Mouse (Mus musculus) cerebellum, postnatal 36 days (tissue): ENCODE results near the gene Ints6.

Source experiments
- DNase-seq, 2 experiments: peaks; one replicate each; pipeline ENCODE4 v3.0.0; 2021 to 2022; ENCODE audit warnings: mixed read lengths in 2 of 2

Ints6 gene

DNA sequence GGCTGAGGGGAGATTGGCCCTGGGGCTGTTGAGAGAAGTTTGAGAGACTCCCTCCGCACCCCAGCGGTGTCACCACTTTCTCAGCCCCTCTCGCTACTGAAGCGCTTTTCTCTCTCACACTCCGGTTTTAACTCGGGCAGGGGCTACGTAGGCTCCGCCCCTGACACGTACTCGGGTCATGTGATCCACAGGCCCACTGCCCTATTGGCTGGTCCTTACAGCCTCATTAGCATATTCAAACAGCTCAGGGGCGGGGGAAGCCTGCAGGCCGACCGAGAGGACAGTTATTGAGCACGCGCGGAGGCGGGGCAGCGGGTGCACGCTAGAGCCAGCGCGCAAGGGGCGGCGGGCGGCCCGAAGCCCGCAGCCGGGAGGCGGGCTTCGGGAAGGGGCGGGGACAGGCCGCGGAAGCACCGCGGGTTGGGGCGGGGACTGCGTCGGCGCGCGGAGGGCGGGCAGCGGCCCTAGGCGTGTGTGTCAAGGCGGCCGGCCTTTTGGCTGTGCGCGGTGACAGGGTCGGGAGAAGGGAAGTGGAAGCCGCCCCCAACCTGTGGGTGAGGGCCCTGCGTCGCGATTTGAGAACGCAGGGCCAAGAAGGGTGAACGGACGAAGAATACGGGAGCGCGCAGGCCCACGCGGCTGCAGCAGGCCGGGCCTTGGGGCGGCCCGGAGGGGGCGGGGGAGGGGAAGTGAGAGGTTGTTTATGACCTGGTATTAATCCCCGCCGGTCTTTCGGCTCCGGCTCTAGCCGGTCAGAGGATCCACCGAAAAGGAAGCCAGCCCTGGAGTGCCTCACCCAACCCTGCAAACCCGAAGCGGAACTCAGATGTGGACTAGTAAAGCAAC, at the start of gene Ints6:
Gene Ints6 (minus strand): TSS at position 134 of the 846 bp plus-strand sequence.
- peak; percentile 97 to 98 for DNase-seq

DNA sequence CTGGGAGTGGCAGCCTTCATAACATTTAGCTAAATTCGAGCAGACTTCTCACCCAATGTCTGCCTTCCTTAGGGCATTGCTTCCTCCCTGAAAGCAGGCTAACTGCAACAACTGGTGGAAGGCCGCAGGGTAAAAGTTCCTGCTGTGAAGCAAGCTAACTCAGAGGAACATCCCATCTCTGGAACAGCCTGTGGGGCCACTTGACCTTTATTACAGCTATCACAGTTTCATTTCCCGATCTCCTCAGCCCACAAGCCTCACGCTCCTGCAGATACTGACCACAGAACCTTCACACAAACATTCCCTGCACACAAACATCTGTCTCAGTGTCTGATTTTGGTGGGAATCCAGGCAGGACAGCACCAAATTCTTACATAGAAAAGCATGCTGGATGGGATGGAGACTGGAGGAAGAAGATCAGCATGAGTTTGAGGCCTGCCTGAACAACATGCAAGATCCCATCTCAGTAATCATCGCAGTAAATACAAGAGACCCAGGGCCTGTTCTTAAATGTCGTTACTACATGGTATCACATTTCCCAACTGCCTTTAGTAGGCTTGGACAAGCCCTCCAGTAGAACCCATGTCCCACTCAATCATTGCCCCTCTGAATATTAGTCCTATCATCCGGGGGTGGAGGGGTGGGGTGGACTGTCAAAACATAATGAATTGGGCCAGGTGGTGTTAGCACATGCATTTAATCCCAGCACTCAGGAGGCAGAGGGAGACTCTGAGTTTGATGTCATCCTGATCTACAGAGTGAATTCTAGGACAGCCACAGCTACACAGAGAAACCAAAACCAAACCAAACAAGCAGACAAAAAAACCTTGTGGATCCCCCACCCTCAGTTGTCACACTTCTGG, 47.9 kb upstream of the Ints6 start:
- no peak for DNase-seq

DNA sequence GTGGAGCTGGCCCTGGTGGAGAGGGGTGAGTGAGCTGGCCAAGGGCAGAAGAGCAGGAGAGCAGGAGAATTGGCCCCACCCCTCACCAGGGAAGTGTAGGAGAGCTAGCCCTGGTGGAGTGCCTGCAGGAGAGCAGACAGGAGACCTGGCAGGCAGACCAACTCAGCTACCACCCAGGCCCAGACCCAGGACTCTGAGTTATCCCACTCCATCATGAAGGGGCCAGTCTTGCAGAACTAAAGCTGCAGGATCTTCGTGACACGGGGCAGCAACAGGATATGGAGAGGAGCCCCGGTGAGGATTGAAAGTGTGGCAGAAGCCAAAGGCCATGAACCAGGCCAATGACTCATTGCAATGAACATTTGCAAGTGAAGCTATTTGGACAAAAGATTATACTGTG, 46.0 kb upstream of the Ints6 start:
- no peak for DNase-seq

DNA sequence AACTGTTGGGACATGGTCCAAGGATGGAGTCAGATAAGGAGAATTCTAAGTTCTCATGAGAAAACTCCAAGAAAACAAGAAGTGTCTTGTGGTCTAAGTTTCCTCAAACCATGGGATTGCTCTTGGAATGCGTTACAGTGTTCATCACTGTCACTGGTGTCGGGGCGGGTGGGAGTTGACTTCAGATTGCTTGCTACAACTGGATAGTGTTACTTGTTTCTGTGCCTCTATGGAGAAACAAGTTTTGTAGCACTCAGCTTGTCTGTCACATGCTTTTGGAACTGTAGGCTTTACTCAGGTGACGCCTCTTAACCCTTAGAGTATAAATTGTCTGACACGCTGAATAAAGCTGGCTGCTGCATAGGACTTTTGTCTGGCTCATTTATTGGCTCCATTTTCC, 42.2 kb upstream of the Ints6 start:
- no peak for DNase-seq

DNA sequence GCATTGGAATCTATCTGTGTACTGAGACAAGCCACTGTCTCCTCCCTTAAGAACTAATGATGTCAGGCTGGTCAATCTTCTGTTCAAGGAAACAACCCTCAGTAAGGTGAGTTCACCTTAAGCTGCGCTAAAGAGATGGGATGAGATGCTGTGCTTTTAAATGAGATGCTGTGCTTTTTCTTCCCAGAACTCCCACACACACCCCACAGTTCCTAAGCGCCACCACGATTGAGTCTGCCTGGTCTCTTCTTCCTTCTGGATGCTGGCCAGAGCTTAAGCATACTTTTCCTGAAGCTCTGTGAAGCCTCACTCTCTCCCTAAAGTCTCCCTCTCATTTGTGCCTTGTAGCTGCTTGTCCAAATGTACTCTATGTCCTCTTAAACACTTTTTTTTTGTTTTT, 39.8 kb upstream of the Ints6 start:
- no peak for DNase-seq

DNA sequence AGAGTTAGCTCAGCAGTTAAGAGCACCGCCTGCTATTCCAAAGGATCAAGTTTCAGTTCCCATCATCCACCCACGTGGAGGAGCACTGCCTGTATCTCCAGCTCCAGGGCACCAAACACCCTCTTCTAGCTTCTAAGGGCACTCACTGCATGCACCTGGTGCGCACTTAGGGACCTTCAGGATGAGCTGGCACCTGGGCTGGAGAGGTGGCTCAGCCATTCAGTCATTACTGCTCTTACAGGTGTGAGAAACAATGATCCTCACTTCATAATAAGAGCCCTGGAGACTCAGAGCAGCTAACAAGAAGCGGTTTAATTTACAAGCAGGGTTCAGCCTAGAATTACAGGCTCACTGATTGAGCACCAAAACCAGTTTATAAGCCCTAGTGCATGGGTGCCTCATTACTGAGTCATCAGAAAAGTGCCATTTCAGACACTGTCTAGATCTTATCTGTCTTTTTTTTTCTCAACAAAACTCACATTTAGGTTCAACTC, 37.7 kb upstream of the Ints6 start:
- no peak for DNase-seq

DNA sequence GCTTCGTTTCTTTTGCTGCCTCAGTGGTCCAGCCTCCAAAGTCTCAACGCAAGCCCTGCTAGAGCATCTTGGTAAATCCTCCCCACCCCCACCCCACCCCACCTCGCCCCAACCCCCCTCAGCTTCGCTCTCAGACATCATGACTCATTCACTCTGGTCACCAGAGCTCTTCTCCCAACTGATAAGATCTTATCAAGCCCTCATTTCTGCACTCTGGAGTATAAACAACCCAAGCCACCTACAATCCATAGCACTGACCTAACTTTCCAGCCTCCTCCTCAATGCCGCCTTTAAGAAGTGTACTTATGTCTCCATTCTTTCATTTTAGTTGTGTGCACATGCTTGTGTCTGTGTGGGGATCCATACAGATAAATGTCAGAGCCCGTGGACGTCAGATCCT, 34.8 kb upstream of the Ints6 start:
- DNase-seq, result no peak

DNA sequence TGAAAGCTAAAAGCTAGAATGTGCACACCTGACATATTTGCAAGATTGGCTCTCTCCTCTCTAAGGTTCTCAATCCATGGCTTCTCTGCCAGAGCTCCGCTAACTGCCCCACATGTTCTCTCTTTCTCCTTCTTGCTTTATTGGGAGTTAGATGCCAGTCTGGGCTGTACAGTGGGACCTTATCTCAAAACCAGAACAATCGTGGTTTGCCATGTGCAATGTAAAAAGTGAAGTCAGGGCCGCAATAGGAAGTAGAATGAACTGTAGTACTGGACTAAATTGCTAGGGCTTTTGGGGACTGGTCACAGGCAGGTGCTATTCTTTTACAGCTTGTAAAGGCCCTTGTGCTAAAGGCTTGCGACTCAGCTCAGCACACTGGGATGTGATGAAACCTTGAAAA, 28.3 kb upstream of the Ints6 start:
- no peak for DNase-seq

DNA sequence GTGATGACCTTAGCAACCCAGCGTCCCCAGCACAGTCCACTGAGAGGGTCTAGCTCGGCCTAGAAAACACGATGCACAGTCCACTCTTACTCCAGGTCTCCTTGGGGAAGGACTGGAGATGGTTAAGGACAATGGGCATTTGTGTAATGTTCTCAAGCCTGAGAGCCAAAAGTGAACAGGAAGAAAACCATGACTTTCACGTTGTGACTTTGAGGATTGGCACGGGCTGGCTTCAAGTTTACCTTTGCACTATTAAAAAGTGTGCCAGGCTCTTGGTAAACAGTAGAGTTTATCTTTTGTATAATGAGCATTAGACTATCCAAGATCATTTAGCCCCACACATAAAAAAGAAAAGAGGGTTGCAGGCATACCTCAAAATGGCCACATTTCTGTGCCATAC, 22.0 kb upstream of the Ints6 start:
- DNase-seq, result no peak

DNA sequence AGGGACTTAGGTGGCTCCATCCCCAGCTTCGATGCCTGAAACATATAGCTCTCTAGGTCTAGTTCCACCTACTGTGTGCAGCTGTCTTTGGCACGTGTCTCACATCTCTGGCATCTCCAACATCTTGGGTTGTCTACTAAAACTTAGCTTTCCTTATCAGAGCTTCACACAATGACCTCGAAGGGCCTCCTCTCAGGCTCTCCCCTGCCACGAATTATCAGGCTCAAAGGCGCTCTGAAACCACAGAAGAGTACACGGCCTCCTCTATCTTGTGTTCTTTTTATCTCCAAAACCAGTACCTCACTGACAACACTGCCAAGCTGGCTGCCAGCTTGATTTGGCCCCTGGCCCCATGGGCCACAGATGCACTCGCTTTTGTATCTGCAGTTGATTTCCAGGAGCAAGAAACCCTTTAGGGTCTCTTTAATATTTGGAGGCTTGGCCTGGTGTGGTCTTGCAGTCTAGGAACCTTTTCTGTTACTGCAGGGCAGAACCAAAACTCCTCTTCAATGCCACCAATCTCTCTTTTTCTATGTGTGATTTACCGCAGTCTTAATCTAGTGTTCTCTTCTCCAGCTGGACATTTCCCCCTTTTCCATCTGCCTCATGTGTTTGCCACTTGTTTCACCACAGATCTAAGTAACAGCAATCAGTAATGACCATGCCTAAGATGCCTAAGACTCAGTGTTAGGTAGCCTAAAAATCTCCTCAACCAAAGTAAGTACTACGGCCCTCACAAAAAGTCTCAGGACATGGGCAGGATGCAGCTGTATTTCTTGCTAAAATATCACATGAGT, 19.7 kb upstream of the Ints6 start:
- no peak for DNase-seq

DNA sequence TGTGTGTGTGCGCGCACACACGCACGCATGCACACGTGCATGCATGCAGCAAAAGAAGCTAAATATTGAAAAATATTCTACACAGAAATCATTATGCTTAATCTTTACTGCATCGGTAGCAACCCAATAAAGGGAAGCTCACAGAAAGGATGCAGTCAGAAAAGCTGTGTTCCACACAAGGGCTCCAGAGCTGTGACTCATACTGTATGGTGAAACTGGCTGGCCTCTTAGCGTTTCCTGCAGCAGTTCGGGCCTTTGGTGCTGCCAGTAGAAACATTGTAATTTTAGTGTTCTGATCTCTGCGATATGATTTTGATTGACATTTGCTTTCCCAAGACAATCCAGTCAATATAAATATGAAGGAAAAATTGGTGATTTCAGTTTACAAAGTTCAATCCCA, 17.1 kb upstream of the Ints6 start:
- no peak for DNase-seq

DNA sequence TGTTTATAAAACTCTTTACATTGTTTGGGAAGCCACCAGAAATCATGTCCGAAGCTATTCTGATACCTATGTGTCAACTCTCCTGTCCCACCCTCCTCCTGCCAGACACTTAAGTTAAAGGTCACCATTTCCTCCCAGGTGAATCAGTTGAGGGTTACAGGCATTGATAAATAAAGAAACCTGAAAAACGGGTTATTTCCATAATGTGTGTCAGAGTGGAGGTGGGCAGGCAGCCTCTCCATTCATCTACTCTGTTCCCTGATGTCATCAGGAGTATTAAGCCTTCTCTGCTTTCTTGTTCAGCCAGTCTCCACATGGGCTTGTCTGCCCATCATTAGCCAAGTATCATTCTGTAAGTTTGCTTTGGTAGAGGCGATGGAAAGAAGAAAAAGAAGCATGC, 14.1 kb upstream of the Ints6 start:
- no peak for DNase-seq

DNA sequence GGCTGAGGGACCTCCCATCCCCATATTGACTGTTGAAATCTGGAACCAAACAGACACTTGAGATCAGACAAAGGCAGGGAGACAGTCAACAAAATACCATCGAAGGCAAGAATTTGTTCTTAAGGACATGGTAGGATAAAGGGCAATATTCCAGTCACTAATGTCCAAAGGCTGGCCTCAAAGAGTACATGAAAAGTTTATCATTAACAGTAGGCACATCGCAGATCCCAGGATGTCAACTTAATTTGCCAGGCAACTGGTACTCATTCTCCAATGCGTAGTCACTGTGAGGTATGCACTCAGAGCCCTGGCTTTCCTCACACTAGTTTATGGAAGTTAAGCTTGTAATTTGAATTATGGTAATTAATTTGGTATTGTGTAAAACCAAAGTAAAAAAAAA, 13.3 kb upstream of the Ints6 start:
- no peak for DNase-seq

DNA sequence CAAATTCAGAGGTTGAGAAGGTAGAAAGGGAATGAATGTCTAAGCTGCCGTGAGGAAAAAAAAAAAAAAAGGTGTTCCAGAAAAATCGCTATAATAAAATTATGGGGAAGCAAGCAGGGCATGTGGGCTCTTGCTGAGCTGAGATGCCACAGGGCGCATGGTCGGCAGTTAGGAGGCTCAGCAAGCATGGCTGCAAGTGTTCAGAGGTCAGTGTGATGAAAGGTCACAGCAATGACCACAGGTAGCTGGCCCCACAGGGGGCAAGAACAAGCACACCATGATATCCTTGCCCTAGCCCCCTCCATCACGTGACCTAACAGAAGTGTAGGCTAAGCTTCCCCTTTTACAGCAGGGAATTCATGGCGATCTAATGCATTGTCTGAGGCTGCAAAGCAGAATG, 12.8 kb upstream of the Ints6 start:
- no peak for DNase-seq

DNA sequence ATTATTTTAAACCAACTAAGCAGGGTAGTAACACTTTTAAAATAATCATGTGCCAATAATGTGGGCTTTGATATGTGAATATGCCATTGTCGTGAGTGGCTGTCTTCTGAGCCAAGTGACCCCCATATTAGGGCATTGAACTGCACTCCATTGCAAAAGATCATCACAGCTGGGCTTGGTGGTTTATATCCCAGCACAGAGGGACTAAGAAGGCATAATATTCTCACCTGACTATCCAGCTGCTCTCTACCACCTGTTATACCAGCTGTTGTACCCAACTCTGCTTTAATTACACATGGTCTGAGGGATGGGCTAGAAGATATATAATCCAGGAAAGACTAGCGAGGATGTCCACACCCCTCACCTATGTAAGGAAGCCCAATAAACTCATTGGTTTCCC, 4.4 kb upstream of the Ints6 start:
- no peak for DNase-seq

DNA sequence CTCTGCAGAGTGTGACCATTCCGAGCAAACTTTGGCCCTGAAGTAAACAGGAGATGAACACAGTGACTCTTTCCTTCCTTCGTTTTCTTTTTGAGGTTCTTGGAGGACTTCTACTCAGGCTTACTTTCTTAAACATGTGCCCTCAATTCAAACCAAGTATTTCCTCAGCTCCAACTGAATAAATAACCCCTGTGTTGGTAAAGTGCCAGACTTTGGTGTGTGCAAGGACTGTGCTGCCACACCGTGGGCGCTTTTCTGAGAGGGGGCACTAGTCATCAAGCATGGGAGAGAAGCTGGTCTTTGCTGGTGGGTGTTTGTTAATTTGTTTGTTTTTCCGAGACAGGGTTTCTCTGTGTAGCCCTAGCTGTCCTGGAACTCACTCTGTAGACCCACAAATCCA, 3.4 kb upstream of the Ints6 start:
- DNase-seq, result no peak

DNA sequence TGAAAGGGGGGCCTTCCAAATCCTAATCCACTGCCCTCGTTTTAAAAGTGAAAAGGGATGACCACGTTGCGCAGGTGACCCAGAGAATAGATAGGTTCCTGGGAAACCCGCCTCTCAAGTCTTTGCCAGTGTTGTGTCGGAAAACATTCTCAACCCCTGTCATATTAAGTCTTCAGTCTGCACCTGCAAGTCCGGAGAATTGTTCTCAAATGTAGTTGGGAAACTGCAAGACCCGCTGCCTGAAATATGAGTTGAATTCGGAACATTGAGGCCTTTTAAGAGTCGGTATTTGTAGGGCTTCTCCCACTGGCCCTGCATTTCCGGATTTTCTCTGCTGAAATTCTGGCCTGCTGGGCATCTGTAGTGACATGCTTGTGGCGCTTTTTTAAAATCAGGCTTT, 974 bp upstream of the Ints6 start:
- peak; percentile 19 to 57 for DNase-seq

DNA sequence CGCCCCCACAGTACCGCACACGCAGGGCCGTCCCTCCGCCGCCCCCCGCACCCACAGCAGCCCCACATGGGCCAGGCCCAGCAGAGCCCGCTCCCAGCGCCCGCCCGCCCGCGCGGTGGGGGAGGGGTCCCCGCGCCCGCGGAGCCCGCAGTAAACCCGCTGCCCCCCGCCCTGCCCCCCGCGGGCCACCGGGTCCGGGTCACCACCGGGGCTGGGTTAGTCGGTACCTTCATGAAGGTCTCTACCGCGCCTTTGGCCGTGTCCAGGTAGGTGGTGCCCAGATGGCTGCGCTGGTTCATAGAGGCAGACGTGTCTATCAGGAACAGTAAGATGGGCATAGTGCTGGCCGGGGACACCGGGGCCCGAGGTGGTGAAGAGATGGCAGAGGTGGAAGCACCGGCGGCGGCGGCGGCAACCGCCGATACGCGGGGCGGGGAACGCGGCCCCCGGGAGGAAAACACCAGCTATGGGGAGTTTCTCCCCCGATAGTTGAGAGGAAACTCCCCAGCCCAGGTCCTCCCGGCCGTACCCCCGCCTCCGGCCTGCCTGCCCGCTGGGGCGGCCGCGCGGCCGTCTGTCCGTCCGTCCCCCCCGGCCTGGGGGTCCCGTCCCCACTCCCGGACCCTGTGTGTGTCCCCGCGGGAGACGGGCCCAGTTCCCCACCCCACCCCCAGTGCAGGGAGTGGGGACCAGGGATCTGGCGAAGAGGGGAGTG, 491 bp downstream of the Ints6 start:
- peak; percentile 63 to 70 for DNase-seq

DNA sequence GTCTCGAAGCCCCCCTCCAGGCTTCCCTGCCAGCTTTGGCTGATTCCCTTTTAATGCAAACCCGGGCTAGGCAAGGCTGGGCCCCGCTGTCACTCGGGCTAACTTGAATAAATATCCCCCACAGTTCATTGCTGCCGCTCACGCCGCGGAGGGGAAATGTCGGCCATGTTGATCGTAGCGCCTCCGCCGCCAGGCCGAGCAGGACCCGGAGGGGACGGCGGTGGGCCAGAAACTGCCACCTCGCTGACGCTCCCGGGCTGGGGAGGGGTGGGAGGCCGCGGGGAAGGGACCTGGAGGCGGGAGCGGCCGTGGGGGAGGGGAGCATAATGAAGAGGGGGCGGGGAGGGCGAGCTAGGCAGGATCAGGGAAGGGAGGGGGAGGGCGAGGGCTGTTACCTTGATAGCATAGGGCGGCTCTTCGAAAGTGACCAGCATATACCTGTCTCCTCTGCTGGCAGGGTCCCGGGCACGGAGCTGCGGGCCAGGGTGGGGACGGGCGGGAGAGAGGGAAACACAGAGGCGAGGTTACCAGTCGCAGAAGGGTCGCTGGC, 1.1 kb downstream of the Ints6 start:
- peak; percentile 75 to 76 for DNase-seq

DNA sequence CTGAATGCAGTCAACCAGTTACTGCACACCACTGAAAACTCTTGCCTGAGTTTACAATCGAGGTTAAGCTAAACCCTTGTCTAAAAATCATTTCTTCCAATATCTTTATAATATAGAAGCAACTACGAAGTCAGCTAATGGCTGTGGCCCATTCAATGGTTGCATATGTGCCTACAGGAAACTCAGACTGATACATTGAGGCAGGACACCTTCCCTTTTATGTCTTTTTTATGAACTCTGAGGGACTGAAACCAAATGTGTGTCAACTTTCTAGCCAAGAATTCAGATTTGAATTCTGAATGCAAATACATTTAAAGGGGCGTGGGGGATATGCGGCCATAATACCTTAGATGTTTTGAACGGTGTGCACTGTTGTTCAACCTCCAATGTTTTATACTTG, 2.3 kb downstream of the Ints6 start:
- no peak for DNase-seq

DNA sequence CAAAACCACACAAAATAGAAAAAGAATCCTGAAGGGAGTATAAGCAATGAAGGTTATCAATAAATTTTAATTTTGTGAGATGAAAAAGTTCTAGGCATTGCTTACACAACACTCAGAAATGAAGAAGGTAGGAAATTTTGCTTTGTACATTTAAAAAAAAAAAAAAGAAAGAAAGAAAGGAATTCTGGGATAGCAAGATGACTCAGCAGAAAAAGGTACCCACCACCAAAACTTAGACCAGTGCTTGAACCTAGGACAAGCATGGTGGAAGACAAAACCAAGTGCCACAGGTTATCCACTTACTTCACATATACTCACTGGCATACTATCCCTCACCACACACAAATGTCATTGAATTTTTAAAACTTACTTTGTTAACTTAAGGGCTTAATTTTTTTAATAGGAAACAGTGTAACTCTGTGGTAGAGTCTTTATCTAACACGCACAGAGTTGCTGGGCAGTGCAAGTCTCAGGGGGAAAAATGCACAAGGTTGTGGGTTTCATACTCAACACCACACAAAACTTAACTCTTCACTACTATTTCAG, 5.8 kb downstream of the Ints6 start:
- DNase-seq, result no peak

DNA sequence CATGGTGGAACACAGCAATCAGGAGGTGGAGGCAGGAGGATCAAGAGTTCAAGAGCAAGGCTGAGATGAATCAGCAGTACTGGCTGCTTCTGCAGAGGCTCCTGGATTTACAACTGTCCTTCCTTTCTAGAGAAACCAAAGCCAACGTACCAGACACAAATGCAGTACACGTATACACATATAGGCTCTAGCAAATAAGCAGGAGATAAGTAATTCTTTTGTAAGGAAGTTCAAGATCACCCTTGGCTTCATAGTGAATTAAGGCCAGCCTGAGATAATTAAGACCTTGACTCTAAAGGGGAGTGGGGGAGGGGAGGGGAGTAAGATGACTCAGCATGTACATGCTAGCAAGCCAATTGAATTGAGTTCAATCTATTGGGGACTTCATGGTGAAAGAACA, 9.5 kb downstream of the Ints6 start:
- no peak for DNase-seq
